Mouse (Mus musculus) C2C12 (cell line): ENCODE measurements around the gene Obsl1.

Experiments
- CTCF ChIP-seq: IDR thresholded peaks from one replicate; pipeline ENCODE4 v1.5.1; 2011; ENCODE audit not compliant: control insufficient read depth, insufficient read depth, insufficient read length
- FOSL1 ChIP-seq: IDR thresholded peaks from one replicate; pipeline ENCODE4 v1.8.0; 2011; ENCODE audit warnings: mild to moderate bottlenecking, low read length; ENCODE audit not compliant: poor library complexity, insufficient read depth, severe bottlenecking
- MAX ChIP-seq: IDR thresholded peaks from one replicate; pipeline ENCODE4 v1.6.1; 2011; ENCODE audit warnings: mild to moderate bottlenecking, control low read depth
- MYOD1 ChIP-seq: IDR thresholded peaks from one replicate; pipeline ENCODE4 v1.6.1; 2011; ENCODE audit warnings: low read depth; ENCODE audit not compliant: control insufficient read depth, insufficient read length
- MYOG ChIP-seq: IDR thresholded peaks from one replicate; pipeline ENCODE4 v1.6.1; 2011; ENCODE audit not compliant: control insufficient read depth, insufficient read length; ENCODE audit errors: extremely low read depth
- USF1 ChIP-seq: IDR thresholded peaks from one replicate; pipeline ENCODE4 v1.6.1; 2011; ENCODE audit warnings: low read depth, mild to moderate bottlenecking, control low read depth, moderate library complexity

GRCm38 (mm10) chr1:75490785-75491551 lies 15.3 kb downstream of the Obsl1 start:
- no peak for TF ChIP-seq USF1
- no peak for TF ChIP-seq CTCF
- no peak for TF ChIP-seq MAX
- TF ChIP-seq MYOG = no peak
- no peak for TF ChIP-seq FOSL1
- TF ChIP-seq MYOD1 = no peak
